Mouse (Mus musculus) erythroblast, embryonic 14.5 days (primary cell): ENCODE results near the gene Cop1. TPM values are rescaled to one million over a fixed set of nuclear protein-coding genes. Genes with fewer than 3 reads are reported as not detected.

ENCODE experiments used
- H3K27me3 ChIP-seq: 2 replicates; pipeline ENCODE4 v1.6.1; 2012; ENCODE audit warnings: inconsistent platforms; ENCODE audit not compliant: control insufficient read depth
- H3K36me3 ChIP-seq: 2 replicates; pipeline ENCODE4 v1.6.1; 2012; ENCODE audit warnings: mild to moderate bottlenecking, inconsistent platforms; ENCODE audit not compliant: control insufficient read depth
- H3K4me1 ChIP-seq: 2 replicates; pipeline ENCODE4 v1.6.1; 2012; ENCODE audit warnings: inconsistent platforms; ENCODE audit not compliant: control insufficient read depth
- H3K4me3 ChIP-seq: replicated peaks from 2 replicates; pipeline ENCODE3; 2012; ENCODE audit warnings: moderate library complexity, mild to moderate bottlenecking, inconsistent platforms
- H3K9me3 ChIP-seq: 2 replicates; pipeline ENCODE4 v1.6.1; 2012; ENCODE audit warnings: low read length, inconsistent platforms, mixed read lengths; ENCODE audit not compliant: control insufficient read depth
- GATA1 ChIP-seq: IDR thresholded peaks from 2 replicates; pipeline ENCODE4 v1.6.1; 2012; ENCODE audit warnings: low read length, inconsistent platforms, mixed read lengths
- TAL1 ChIP-seq: IDR thresholded peaks from 3 replicates; pipeline ENCODE4 v1.6.1; 2012; ENCODE audit warnings: low read length, inconsistent platforms, mixed read lengths
- polyA plus RNA-seq: library from polyadenylated mRNA; stranded (reverse); fragments of >175 nt; gene quantifications from 2 replicates; pipeline ENCODE4 v1.2.3, GENCODE M21; 2012

Cop1 gene
- polyA plus RNA-seq, 1 experiment: 7.4 TPM

DNA sequence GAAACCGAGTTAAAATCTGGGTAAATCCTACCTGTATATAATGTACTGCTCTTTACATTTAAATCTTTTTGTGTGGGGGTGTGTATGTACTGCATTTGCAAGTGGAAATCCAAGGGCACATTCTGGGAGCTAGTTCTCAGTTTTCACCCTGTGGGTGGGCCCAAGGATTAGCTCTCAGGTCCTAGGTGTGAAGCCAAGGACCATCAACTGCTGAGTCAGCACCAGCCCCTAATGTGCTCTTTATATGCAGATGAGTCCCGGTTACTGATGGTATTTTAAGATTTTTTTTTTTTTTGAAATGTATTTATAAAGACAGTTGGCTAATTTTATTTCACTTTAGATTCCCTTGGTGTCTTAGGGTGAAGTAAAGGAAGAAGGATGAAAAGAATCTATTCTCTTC lies 110.2 kb downstream of the Cop1 start:
- TF ChIP-seq TAL1: no peak
- no peak for TF ChIP-seq GATA1
- Histone ChIP-seq H3K9me3 (no peaks in the 10 kb centered on the region), H3K27me3 (no peaks in the 10 kb centered on the region), H3K4me1 (no peaks in the 10 kb centered on the region), H3K36me3 (peaks cover 64% of the 10 kb centered on the region), H3K4me3 (no peak overlapping the region)

DNA sequence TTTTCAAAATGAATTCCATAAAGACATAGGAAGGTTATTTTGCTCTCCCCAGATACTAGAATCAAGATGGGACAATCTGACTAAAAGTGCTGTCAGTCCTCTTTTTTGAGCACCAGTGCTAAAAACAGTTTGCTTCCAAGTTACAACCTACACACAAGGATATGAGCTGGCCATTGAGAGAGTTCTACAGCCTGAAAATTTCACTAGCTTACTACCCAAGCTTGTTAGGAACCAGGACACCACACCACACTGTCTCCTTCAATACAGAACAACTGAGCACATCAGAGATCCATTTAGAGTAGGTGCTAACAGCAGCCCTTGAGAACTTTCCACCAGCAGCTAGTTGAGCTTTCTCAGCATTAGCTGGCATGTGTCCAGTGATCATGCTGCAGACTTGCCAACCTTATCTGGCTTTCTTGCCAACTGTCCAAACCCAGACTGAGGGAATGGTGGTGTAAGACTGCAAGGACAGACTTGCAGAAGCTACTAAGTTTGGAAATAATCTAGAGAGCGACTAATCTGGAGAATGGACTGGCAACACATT lies 123.0 kb downstream of the Cop1 start:
- no peaks in the 10 kb centered on the region for H3K4me1 ChIP-seq
- H3K27me3 ChIP-seq: no peaks in the 10 kb centered on the region
- no peak for TF ChIP-seq TAL1
- peaks cover 22% of the 10 kb centered on the region for H3K36me3 ChIP-seq
- H3K9me3 ChIP-seq: no peaks in the 10 kb centered on the region
- H3K4me3 ChIP-seq: no peak overlapping the region

DNA sequence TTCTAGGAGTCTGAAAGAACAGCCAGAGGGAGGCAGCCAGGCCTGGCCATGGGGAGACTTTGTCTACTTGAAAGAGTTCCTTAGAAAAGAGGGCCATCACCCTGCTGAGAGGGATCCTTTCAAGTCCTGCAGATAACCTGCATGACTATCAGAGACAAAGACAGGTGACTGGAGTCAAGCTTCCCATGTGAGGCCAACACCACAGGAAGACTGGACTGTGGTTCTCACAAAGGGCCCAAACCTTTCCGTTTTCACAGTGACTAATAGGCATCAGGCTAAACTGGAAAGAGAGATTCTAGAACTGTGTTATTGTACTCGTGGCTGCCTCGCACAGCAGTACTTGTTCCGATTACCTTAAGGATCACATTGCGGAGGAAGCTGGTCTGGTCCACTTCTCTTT lies 126.6 kb downstream of the Cop1 start:
- no peak for TF ChIP-seq TAL1
- no peak for TF ChIP-seq GATA1
- Histone ChIP-seq H3K27me3 (no peaks in the 10 kb centered on the region), H3K4me1 (no peaks in the 10 kb centered on the region), H3K9me3 (no peaks in the 10 kb centered on the region), H3K4me3 (no peak overlapping the region), H3K36me3 (peaks cover 3% of the 10 kb centered on the region)

DNA sequence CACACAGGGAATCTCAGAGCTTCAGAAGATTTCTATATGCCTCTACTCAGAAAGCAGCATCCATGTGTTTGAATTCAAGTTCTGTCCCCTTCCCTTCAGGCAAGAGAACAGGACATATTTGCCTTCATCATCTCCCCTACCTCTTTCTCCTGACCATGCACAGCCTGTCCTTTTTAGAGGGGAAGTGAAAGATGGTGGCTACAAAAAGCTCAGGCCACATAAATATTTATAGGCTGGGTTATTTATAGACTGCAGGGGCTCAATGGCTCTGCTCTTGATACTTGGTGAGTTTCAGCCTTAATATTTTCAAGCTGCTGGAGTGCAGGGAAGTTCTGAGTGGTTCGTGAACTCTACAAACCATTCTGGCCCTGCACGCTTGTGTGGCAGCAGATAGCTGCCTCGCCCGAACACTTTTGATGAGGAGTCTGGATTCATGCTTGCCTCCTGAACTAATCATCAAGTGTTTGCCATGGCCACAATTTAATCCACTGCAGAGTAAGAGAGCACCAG lies 139.8 kb downstream of the Cop1 start:
- no peak for TF ChIP-seq TAL1
- TF ChIP-seq GATA1: no peak
- Histone ChIP-seq H3K27me3 (no peaks in the 10 kb centered on the region), H3K9me3 (no peaks in the 10 kb centered on the region), H3K4me1 (no peaks in the 10 kb centered on the region), H3K4me3 (no peak overlapping the region), H3K36me3 (no peaks in the 10 kb centered on the region)

DNA sequence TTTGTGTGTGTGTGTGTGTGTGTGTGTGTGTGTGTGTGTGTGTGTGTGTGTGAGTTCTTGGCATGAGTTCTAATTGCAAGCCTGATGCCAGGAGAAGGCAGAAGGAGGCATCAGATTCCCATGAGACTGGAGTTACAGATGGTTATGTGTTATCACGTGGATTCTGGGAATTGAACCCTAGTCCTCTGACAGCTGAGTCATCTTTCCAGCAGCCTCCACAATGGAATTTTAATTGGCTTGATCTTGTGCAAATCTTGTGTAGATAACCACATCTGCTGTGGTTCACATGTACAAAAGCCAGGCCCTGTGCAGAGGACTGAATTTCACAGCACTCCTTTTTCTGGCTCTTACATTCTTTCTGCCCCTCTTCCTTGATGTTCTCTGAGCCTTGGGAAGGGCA lies 150.1 kb downstream of the Cop1 start:
- Histone ChIP-seq H3K4me3 (no peak overlapping the region), H3K4me1 (no peaks in the 10 kb centered on the region), H3K9me3 (peaks cover 3% of the 10 kb centered on the region; the same call in 1 of the 2 replicates), H3K36me3 (no peaks in the 10 kb centered on the region), H3K27me3 (no peaks in the 10 kb centered on the region)
- TF ChIP-seq GATA1 (no peak), TAL1 (no peak)

DNA sequence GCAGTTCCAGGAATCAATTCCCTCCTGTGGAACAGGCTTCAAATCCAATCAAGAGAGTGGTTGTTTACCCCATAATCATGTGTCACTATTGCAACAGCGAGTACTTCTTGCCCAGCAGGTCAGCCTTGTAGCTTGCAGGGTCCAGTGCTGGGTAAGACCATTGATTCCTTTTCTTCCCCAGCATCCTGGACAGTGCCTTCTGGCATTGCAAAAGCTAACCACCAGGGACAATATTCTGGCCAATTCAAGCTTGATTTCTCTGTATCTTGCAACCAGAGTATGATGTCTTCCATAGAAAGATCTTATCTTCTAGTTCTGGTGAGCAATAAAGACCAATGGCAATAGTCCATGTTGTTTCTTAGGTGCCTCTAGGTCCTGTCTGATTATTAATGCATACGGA lies 150.8 kb downstream of the Cop1 start:
- H3K4me1 ChIP-seq: no peaks in the 10 kb centered on the region
- H3K27me3 ChIP-seq: no peaks in the 10 kb centered on the region
- H3K4me3 ChIP-seq: no peak overlapping the region
- peaks cover 3% of the 10 kb centered on the region; the same call in 1 of the 2 replicates for H3K9me3 ChIP-seq
- TF ChIP-seq TAL1: no peak
- TF ChIP-seq GATA1: no peak
- no peaks in the 10 kb centered on the region for H3K36me3 ChIP-seq

DNA sequence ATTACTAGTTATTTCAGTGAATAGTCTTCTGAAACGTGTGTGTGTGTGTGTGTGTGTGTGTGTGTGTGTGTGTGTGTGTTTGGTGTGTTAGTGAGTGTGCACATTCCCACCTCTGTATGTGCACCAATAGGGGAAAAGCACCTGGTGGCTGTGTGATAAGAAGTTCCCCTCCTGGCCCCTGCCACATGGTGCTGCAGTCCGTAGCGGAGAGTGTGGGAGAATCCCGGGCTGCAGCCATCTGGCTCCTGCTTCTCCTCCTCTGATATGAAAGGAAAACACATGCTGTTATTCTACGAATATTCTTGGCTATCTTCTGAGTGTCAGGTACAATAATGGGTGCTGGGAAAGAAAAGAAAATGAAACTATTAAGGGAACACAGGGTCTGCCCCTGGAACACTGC lies 154.3 kb downstream of the Cop1 start:
- Histone ChIP-seq H3K36me3 (no peaks in the 10 kb centered on the region), H3K4me3 (no peak overlapping the region), H3K27me3 (no peaks in the 10 kb centered on the region), H3K4me1 (no peaks in the 10 kb centered on the region), H3K9me3 (no peaks in the 10 kb centered on the region)
- TF ChIP-seq GATA1 (no peak), TAL1 (no peak)

DNA sequence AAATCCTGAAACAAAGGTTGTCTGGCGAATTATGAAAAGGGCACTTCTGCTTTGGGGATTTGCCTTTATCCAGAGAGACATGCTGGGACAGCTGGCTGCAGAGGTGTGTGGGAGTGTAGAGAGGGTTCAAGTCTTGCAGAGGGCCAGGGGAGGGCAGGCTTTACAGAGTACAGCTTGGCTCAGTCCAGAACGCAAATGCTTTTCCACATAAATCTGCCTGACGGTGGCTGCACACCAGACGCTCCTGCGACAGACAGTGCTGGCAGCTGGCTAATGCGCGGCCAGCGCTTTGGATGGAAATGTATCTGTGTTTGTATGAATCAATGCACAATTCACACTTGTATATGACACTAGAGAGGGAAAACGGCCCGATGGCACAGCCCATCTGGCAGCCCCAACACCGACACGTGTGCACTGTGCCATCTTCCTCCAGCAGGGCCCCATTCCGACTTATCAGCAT lies 156.5 kb downstream of the Cop1 start:
- no peak for TF ChIP-seq TAL1
- TF ChIP-seq GATA1: no peak
- H3K4me1 ChIP-seq: no peaks in the 10 kb centered on the region
- H3K27me3 ChIP-seq: no peaks in the 10 kb centered on the region
- H3K4me3 ChIP-seq: no peak overlapping the region
- no peaks in the 10 kb centered on the region for H3K36me3 ChIP-seq
- H3K9me3 ChIP-seq: no peaks in the 10 kb centered on the region

DNA sequence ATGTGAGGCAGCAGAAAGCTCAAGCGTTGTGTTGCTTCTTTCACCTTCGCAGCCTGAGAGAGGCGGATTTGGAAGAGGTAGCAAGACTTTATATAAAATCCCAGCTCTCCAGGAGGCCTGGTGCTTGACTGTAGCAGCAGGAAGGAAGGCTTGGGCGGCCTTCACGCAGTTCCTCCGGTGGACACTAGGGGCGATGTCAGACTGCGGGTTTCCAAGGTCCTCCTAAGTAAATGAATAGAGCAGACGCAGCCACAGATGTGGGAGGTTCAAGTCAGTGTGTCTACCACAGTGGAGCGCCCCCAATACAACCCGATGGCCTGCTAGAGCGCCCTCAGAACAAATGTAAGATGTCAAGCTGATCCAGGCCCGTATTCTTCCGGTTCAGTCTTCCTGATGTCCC lies 157.9 kb downstream of the Cop1 start:
- H3K4me1 ChIP-seq: no peaks in the 10 kb centered on the region
- H3K36me3 ChIP-seq: no peaks in the 10 kb centered on the region
- H3K9me3 ChIP-seq: no peaks in the 10 kb centered on the region
- H3K4me3 ChIP-seq: no peak overlapping the region
- no peak for TF ChIP-seq GATA1
- TF ChIP-seq TAL1: no peak
- H3K27me3 ChIP-seq: no peaks in the 10 kb centered on the region

DNA sequence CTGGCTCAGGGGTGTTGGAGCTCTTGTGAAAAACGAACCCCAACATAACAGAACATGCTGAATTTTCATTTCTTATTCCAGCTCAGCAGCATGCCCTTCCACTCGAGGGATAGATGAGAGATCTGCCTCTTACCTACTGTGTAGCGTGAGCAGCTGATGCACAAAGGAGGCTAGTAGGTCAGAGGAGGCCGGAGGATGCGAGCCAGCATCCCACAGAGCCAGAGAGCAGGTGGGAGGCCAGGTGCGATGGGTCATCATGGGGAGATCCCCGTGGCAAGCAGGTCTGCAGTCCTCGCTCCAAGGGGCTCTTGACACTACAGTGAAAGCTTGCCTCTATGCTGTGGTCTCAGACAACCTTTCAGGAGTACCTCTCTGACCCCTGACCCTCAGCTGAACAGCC lies 160.5 kb downstream of the Cop1 start:
- H3K4me1 ChIP-seq: no peaks in the 10 kb centered on the region
- H3K36me3 ChIP-seq: no peaks in the 10 kb centered on the region
- no peak for TF ChIP-seq GATA1
- TF ChIP-seq TAL1: no peak
- H3K4me3 ChIP-seq: no peak overlapping the region
- H3K9me3 ChIP-seq: no peaks in the 10 kb centered on the region
- no peaks in the 10 kb centered on the region for H3K27me3 ChIP-seq
